Mouse (Mus musculus) adrenal gland, postnatal 25 days (tissue): ENCODE measurements at regions not wholly inside any gene's neighbourhood (a gene's known extent, or its start where the extent isn't known, plus 50 kb on each side); places are given as distances from the start of the nearest gene placed in this dataset.

Experiments used
- DNase-seq: peaks from one replicate; pipeline ENCODE4 v3.0.0; 2021; ENCODE audit warnings: mixed read lengths

- DNase-seq, result no peak
Measured at GRCm38 (mm10) chr3:138668394-138669092, 73.5 kb upstream of the Tspan5 start.

- no peak for DNase-seq
Measured at GRCm38 (mm10) chr3:138675881-138676280, 66.1 kb upstream of the Tspan5 start.

GRCm38 (mm10) chr3:138678351-138678750 is 63.6 kb upstream of the Tspan5 start:
- no peak for DNase-seq

GRCm38 (mm10) chr3:138686636-138687230 is 55.3 kb upstream of the Tspan5 start:
- peak; percentile 46 for DNase-seq

GRCm38 (mm10) chr3:138688606-138689005 is 53.4 kb upstream of the Tspan5 start:
- DNase-seq, result no peak
